Comparison of ENCODE assay signal across 8 mouse cellular contexts in genomic region chr13:111771232-111771631, GRCm38 (mm10). TPM values are rescaled to one million over a fixed set of nuclear protein-coding genes. Genes with fewer than 3 reads are reported as not detected.
DNase-seq lines count a peak whose midpoint lies in the region; ATAC-seq and TF ChIP-seq lines count a peak whose summit lies in the region.

No protein-coding gene starts in this region.

- peak; percentile 94 for TF ChIP-seq CTCF in lung, postnatal 0 days (IDR thresholded peaks at IDR 0.05)

- H3K27ac ChIP-seq in lung, postnatal 0 days (ENCODE audit: low read length) = no peak overlapping the region

- WGBS in lung, postnatal 0 days = 46% methylated on average over 7 of the region's 7 CpGs

- H3K36me3 ChIP-seq in lung, postnatal 0 days (ENCODE audit: insufficient read depth, low read length) = peaks cover 43% of the 10 kb centered on the region

- H3K4me2 ChIP-seq in lung, postnatal 0 days (replicated peaks; ENCODE audit: low read depth, low read length) = no peak overlapping the region

- H3K9ac ChIP-seq in lung, postnatal 0 days (replicated peaks; ENCODE audit: low read depth) = no peak overlapping the region

- no peaks in the 10 kb centered on the region for H3K27me3 ChIP-seq in lung, postnatal 0 days (replicated peaks; ENCODE audit: insufficient read depth, low read length)

- peak; percentile 56 to 83 for DNase-seq in adrenal gland, adult (ENCODE audit: inconsistent age in 2 of 2, low spot score in 1 of 2)
- DNase-seq in adrenal gland, postnatal 4 days (ENCODE audit: low spot score in 2 of 2) = no peak
- DNase-seq in MEL-GATA-1-ER (ENCODE audit: extremely low read depth, low read depth) = peak; percentile 5
- DNase-seq in cerebellum, postnatal 10 days = peak; percentile 88
- peak; percentile 45 to 67 for DNase-seq in frontal cortex, postnatal 36 days (ENCODE audit: low spot score in 2 of 2)
- peak; percentile 59 to 67 for DNase-seq in kidney, postnatal 25 days
- DNase-seq in lung, postnatal 0 days (ENCODE audit: low spot score) = peak; percentile 74
- peak; percentile 75 for DNase-seq in right cerebral cortex, adult 18-20 months

- H3K9me3 ChIP-seq in lung, postnatal 0 days (ENCODE audit: low read length) = no peaks in the 10 kb centered on the region

- H3K4me3 ChIP-seq in lung, postnatal 0 days (ENCODE audit: low read depth, low read length) = no peak overlapping the region

- no peak for TF ChIP-seq EP300 in lung, postnatal 0 days (IDR thresholded peaks at IDR 0.05)

- peak; percentile 68 for ATAC-seq in lung, postnatal 0 days

- H3K4me1 ChIP-seq in lung, postnatal 0 days (ENCODE audit: insufficient read depth, low read depth, low read length) = no peaks in the 10 kb centered on the region

RNA-seq across cellular contexts. Expression of gene Map3k1, which starts 37.6 kb away (rescaled TPM):
- 10 to 100 TPM; 82.1 to 87.5 TPM for total RNA-seq in adrenal gland, postnatal 4 days (2021)
- polyA plus RNA-seq in lung, postnatal 0 days (2015; fragmentation: Nextera tagmentation; extraction: Ambion mirVana) = 16.6 and 18.0 TPM in 2 replicates

Comparison
In these comparisons a context has a peak if more than half of its experiments do, and no peak if none do; other contexts are left out.
1. DNase-seq: peak in adrenal gland, adult (2 of 2), MEL-GATA-1-ER (single experiment), cerebellum, postnatal 10 days (2 of 2), frontal cortex, postnatal 36 days (2 of 2), kidney, postnatal 25 days (2 of 2), lung, postnatal 0 days (single experiment) and right cerebral cortex, adult 18-20 months (single experiment); none in adrenal gland, postnatal 4 days (0 of 2).